Mouse (Mus musculus) heart, postnatal 0 days (tissue): ENCODE results near the gene Cdk14. TPM values are rescaled to one million over a fixed set of nuclear protein-coding genes. Genes with fewer than 3 reads are reported as not detected.

Experiments used
- ATAC-seq: fragments of 200-750 bp; cut with Nextera tagmentation; 2 replicates; pipeline ENCODE4 v1.8.0; 2017; ENCODE audit warnings: low read depth, moderate number of reproducible peaks, moderate library complexity; ENCODE audit not compliant: insufficient read depth
- DNase-seq: peaks from one replicate; pipeline ENCODE4 v3.0.0-alpha.2; 2016; ENCODE audit warnings: low spot score
- H3K27ac ChIP-seq: fragments of 300-500 bp; sonication (generic); 2 replicates; pipeline ENCODE4 v1.5.1; 2014; ENCODE audit warnings: low read depth, mild to moderate bottlenecking
- H3K27me3 ChIP-seq: fragments of 300-500 bp; sonication (generic); 2 replicates; pipeline ENCODE4 v1.6.1; 2014; ENCODE audit warnings: low read length, mixed read lengths; ENCODE audit not compliant: control insufficient read depth, insufficient read depth
- H3K36me3 ChIP-seq: fragments of 300-500 bp; sonication (generic); replicated peaks from 2 replicates; pipeline ENCODE4 v1.6.1; 2014; ENCODE audit warnings: low read length, mixed read lengths; ENCODE audit not compliant: control insufficient read depth, insufficient read depth
- H3K4me1 ChIP-seq: fragments of 300-500 bp; sonication (generic); 2 replicates; pipeline ENCODE4 v1.6.1; 2014; ENCODE audit warnings: antibody characterized with exemption; ENCODE audit not compliant: control insufficient read depth, insufficient read depth
- H3K4me2 ChIP-seq: fragments of 300-500 bp; sonication (generic); 2 replicates; pipeline ENCODE4 v1.6.1; 2014; ENCODE audit warnings: low read depth, mild to moderate bottlenecking, low read length, moderate library complexity
- H3K4me3 ChIP-seq: fragments of 300-500 bp; sonication (generic); 2 replicates; pipeline ENCODE4 v1.5.1; 2014; ENCODE audit warnings: low read depth, low read length
- H3K9ac ChIP-seq: fragments of 300-500 bp; sonication (generic); replicated peaks from 2 replicates; pipeline ENCODE4 v1.6.1; 2014; ENCODE audit warnings: low read depth, low read length, mixed read lengths
- H3K9me3 ChIP-seq: fragments of 300-500 bp; sonication (generic); replicated peaks from 2 replicates; pipeline ENCODE4 v1.6.1; 2016; ENCODE audit warnings: low read length; ENCODE audit not compliant: control insufficient read depth
- CTCF ChIP-seq: IDR thresholded peaks from 2 replicates; pipeline ENCODE4 v1.5.1; 2016; ENCODE audit warnings: antibody characterized with exemption, control low read depth, low read depth
- EP300 ChIP-seq: IDR thresholded peaks from 2 replicates; pipeline ENCODE4 v1.6.1; 2016; ENCODE audit warnings: antibody characterized with exemption, low read depth
- WGBS: fragments of 180-500 bp; shearing (Covaris S2); extraction: QIAGEN DNeasy Blood & Tissue Kit; methylation state at CpG from one replicate; pipeline ENCODE4 v1.1.7; 2014; 5-methylcytosine and 5-hydroxymethylcytosine counted together
- polyA plus RNA-seq: library from polyadenylated mRNA; unstranded; fragments of >200 nt; fragmentation: Nextera tagmentation; extraction: Ambion mirVana; gene quantifications from 2 replicates; pipeline ENCODE4 v1.2.1, GENCODE M21; 2015
- total RNA-seq: library from RNA; depleted of rRNA; stranded (reverse); fragments of >200 nt; gene quantifications from 2 replicates; pipeline ENCODE4 v1.2.3, GENCODE M21; 2014; ENCODE audit warnings: low replicate concordance

Gene Cdk14
- total and polyA plus RNA-seq, 2 experiments from 2014 or later: 5.8 to 17.5 TPM

DNA sequence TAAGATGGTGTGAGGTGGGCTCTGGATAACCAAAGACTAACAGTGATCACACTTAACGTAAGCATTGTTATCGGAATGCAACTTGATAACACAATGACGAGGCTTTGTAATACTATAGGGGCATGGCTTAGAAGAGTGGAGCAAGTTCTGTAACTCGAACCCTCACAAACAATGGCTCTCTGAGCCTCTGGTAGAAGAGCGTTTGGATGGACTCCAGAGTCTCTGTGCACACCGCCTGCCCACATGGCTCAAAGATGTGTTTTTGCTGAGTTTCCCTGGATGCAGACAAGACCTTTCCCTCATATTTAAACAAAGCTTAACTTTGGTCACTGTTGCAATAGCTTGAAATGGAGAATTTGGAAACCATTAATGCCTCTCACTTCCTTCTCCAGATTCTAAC is 145.8 kb downstream of the Cdk14 start:
- Histone ChIP-seq H3K27me3 (no peaks in the 10 kb centered on the region), H3K27ac (no peak overlapping the region), H3K4me1 (no peaks in the 10 kb centered on the region), H3K4me2 (no peak overlapping the region), H3K36me3 (no peaks in the 10 kb centered on the region), H3K9me3 (no peaks in the 10 kb centered on the region), H3K4me3 (no peak overlapping the region), H3K9ac (no peak overlapping the region)
- WGBS: 51% methylated on average over 6 of the region's 6 CpGs
- DNase-seq (no peak), ATAC-seq (no peak)
- TF ChIP-seq CTCF (no peak), EP300 (no peak)

DNA sequence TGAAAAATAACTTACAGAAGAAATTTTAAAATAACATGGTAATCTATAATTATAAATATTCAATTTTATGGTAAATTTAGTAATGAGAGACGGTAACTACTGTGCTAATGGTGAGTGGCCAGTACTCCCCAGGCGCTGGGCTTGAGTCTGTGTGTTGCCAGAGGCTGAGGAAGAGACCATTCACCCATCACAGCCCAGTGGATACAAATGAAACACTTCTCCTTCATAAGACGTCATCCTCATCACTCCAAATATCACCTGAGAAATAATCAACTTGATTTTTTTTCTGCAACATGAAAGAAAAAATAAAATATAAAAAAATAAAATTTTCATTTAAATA is 153.4 kb downstream of the Cdk14 start:
- Histone ChIP-seq H3K27ac (no peak overlapping the region), H3K27me3 (no peaks in the 10 kb centered on the region), H3K9me3 (no peaks in the 10 kb centered on the region), H3K9ac (no peak overlapping the region), H3K4me1 (peaks cover 7% of the 10 kb centered on the region; the same call in 1 of the 2 replicates), H3K4me3 (no peak overlapping the region), H3K36me3 (no peaks in the 10 kb centered on the region), H3K4me2 (no peak overlapping the region)
- 79% methylated on average over 3 of the region's 3 CpGs for WGBS
- no peak for DNase-seq
- TF ChIP-seq EP300 (no peak), CTCF (no peak)
- no peak for ATAC-seq

GRCm38 (mm10) chr5:5265861-5266786 is 154.0 kb downstream of the Cdk14 start:
- no peak for TF ChIP-seq EP300
- TF ChIP-seq CTCF: peak; percentile 72
- Histone ChIP-seq H3K36me3 (no peaks in the 10 kb centered on the region), H3K4me2 (peak overlapping the region; percentile 21; the same call in 1 of the 2 replicates), H3K27me3 (no peaks in the 10 kb centered on the region), H3K4me1 (peaks cover 12% of the 10 kb centered on the region), H3K27ac (no peak overlapping the region), H3K9me3 (no peaks in the 10 kb centered on the region), H3K4me3 (no peak overlapping the region), H3K9ac (no peak overlapping the region)
- ATAC-seq: no peak
- DNase-seq: peak; percentile 71
- WGBS: 50% methylated on average over 10 of the region's 10 CpGs

- DNase-seq (no peak), ATAC-seq (no peak)
- Histone ChIP-seq H3K27me3 (no peaks in the 10 kb centered on the region), H3K36me3 (no peaks in the 10 kb centered on the region), H3K4me1 (peaks cover 13% of the 10 kb centered on the region), H3K9ac (no peak overlapping the region), H3K4me2 (peak overlapping the region; percentile 21), H3K4me3 (no peak overlapping the region), H3K9me3 (no peaks in the 10 kb centered on the region), H3K27ac (no peak overlapping the region)
- TF ChIP-seq EP300 (no peak), CTCF (no peak)
- 35% methylated on average over 8 of the region's 8 CpGs for WGBS
Measured at GRCm38 (mm10) chr5:5265401-5265841, 154.7 kb downstream of the Cdk14 start.

DNA sequence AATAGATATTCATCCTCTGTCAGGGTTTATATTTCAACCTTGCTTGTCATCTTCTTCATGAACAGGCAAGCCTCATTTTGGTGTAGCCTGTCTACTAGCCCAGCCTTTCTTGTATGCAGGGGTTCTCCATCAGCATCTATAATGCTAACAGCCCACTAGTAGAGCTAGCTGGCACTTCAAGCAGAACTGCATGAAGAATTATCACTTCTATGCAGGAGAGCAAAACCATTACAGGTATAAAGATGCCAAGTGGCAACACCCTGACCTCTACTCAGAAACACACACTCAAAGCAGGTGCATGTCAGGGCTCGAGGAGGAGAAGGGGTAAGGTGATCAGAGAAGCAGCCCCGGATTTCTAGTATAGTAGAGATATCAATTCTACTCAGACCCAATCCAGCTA is 155.4 kb downstream of the Cdk14 start:
- DNase-seq: no peak
- H3K27me3 ChIP-seq: no peaks in the 10 kb centered on the region
- no peak overlapping the region for H3K9ac ChIP-seq
- H3K36me3 ChIP-seq: no peaks in the 10 kb centered on the region
- ATAC-seq: no peak
- peaks cover 19% of the 10 kb centered on the region for H3K4me1 ChIP-seq
- WGBS: 84% methylated on average over 2 of the region's 2 CpGs
- TF ChIP-seq CTCF (no peak), EP300 (no peak)
- H3K27ac ChIP-seq: no peak overlapping the region
- no peak overlapping the region for H3K4me2 ChIP-seq
- no peak overlapping the region for H3K4me3 ChIP-seq
- H3K9me3 ChIP-seq: no peaks in the 10 kb centered on the region
